Mouse (Mus musculus) heart, postnatal 0 days (tissue): ENCODE data around the gene Taf10. TPM values are rescaled to one million over a fixed set of nuclear protein-coding genes. Genes with fewer than 3 reads are reported as not detected.

ENCODE experiments used
- ATAC-seq: fragments of 200-750 bp; cut with Nextera tagmentation; 2 replicates; pipeline ENCODE4 v1.8.0; 2017; ENCODE audit warnings: low read depth, moderate number of reproducible peaks, moderate library complexity; ENCODE audit not compliant: insufficient read depth
- DNase-seq: peaks from one replicate; pipeline ENCODE4 v3.0.0-alpha.2; 2016; ENCODE audit warnings: low spot score
- H3K27ac ChIP-seq: fragments of 300-500 bp; sonication (generic); 2 replicates; pipeline ENCODE4 v1.5.1; 2014; ENCODE audit warnings: low read depth, mild to moderate bottlenecking
- H3K27me3 ChIP-seq: fragments of 300-500 bp; sonication (generic); 2 replicates; pipeline ENCODE4 v1.6.1; 2014; ENCODE audit warnings: low read length, mixed read lengths; ENCODE audit not compliant: control insufficient read depth, insufficient read depth
- H3K36me3 ChIP-seq: fragments of 300-500 bp; sonication (generic); replicated peaks from 2 replicates; pipeline ENCODE4 v1.6.1; 2014; ENCODE audit warnings: low read length, mixed read lengths; ENCODE audit not compliant: control insufficient read depth, insufficient read depth
- H3K4me1 ChIP-seq: fragments of 300-500 bp; sonication (generic); 2 replicates; pipeline ENCODE4 v1.6.1; 2014; ENCODE audit warnings: antibody characterized with exemption; ENCODE audit not compliant: control insufficient read depth, insufficient read depth
- H3K4me2 ChIP-seq: fragments of 300-500 bp; sonication (generic); 2 replicates; pipeline ENCODE4 v1.6.1; 2014; ENCODE audit warnings: low read depth, mild to moderate bottlenecking, low read length, moderate library complexity
- H3K4me3 ChIP-seq: fragments of 300-500 bp; sonication (generic); 2 replicates; pipeline ENCODE4 v1.5.1; 2014; ENCODE audit warnings: low read depth, low read length
- H3K9ac ChIP-seq: fragments of 300-500 bp; sonication (generic); replicated peaks from 2 replicates; pipeline ENCODE4 v1.6.1; 2014; ENCODE audit warnings: low read depth, low read length, mixed read lengths
- H3K9me3 ChIP-seq: fragments of 300-500 bp; sonication (generic); replicated peaks from 2 replicates; pipeline ENCODE4 v1.6.1; 2016; ENCODE audit warnings: low read length; ENCODE audit not compliant: control insufficient read depth
- CTCF ChIP-seq: IDR thresholded peaks from 2 replicates; pipeline ENCODE4 v1.5.1; 2016; ENCODE audit warnings: antibody characterized with exemption, control low read depth, low read depth
- EP300 ChIP-seq: IDR thresholded peaks from 2 replicates; pipeline ENCODE4 v1.6.1; 2016; ENCODE audit warnings: antibody characterized with exemption, low read depth
- WGBS: fragments of 180-500 bp; shearing (Covaris S2); extraction: QIAGEN DNeasy Blood & Tissue Kit; methylation state at CpG from one replicate; pipeline ENCODE4 v1.1.7; 2014; 5-methylcytosine and 5-hydroxymethylcytosine counted together
- polyA plus RNA-seq: library from polyadenylated mRNA; unstranded; fragments of >200 nt; fragmentation: Nextera tagmentation; extraction: Ambion mirVana; gene quantifications from 2 replicates; pipeline ENCODE4 v1.2.1, GENCODE M21; 2015
- total RNA-seq: library from RNA; depleted of rRNA; stranded (reverse); fragments of >200 nt; gene quantifications from 2 replicates; pipeline ENCODE4 v1.2.3, GENCODE M21; 2014; ENCODE audit warnings: low replicate concordance

The Taf10 gene
- total and polyA plus RNA-seq, 2 experiments from 2014 or later: 80.1 to 108 TPM

DNA sequence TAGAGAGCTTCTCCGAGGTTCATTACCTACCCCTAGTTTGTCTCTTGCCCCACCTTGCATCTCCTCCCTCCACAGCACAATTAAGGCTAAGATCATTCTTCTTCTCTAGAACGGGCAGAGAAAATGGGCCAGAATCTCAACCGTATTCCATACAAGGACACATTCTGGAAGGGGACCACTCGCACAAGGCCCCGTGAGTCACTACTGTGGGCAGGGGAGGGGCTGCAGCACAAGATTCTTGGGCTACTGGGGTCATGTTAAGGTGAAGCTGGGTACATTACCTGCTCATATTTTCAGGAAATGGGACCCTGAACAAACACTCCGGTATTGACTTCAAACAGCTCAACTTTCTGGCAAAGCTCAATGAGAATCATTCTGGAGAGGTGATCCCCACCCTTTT, 3.3 kb downstream of the Taf10 start:
- Histone ChIP-seq H3K4me3 (no peak overlapping the region), H3K9ac (no peak overlapping the region), H3K9me3 (no peaks in the 10 kb centered on the region), H3K4me1 (peaks cover 19% of the 10 kb centered on the region), H3K36me3 (peaks cover 38% of the 10 kb centered on the region), H3K27ac (no peak overlapping the region), H3K4me2 (no peak overlapping the region), H3K27me3 (no peaks in the 10 kb centered on the region)
- ATAC-seq (no peak), DNase-seq (no peak)
- 87% methylated on average over 6 of the region's 6 CpGs for WGBS
- TF ChIP-seq EP300: no peak
- no peak for TF ChIP-seq CTCF

DNA sequence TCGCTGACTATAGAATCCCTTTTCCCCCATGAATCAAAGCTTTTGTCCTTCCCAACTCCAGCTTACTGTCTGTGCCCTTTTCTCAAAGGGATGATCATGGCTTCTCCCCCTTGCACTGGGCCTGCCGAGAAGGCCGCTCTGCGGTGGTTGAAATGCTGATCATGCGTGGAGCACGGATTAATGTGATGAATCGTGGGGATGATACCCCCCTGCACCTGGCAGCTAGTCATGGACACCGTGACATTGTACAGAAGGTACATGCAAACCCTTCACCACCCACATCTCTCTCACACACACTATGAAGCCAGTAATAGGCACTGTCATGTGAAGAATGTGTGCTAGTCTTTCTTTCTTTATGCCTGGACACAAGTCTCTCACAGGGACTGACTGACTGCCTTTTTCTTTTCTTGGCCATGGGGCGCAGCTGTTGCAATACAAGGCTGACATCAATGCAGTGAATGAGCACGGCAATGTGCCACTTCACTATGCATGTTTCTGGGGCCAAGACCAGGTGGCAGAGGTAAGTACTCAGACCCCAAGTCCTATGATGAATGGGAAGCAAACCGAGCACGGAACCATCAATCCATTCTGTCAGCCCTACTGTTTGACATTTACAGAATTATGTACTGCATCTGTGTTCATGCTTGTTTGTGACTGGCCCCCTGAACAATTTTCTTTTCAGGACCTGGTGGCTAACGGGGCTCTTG, 3.9 kb downstream of the Taf10 start:
- Histone ChIP-seq H3K27me3 (no peaks in the 10 kb centered on the region), H3K36me3 (peaks cover 38% of the 10 kb centered on the region), H3K4me1 (peaks cover 20% of the 10 kb centered on the region), H3K9ac (peak overlapping the region; percentile 23; the same call in 1 of the 2 replicates), H3K4me3 (no peak overlapping the region), H3K27ac (peak overlapping the region; percentile 91), H3K4me2 (no peak overlapping the region), H3K9me3 (no peaks in the 10 kb centered on the region)
- TF ChIP-seq CTCF: no peak
- TF ChIP-seq EP300: no peak
- DNase-seq (no peak), ATAC-seq (no peak)
- WGBS: 89% methylated on average over 13 of the region's 13 CpGs

DNA sequence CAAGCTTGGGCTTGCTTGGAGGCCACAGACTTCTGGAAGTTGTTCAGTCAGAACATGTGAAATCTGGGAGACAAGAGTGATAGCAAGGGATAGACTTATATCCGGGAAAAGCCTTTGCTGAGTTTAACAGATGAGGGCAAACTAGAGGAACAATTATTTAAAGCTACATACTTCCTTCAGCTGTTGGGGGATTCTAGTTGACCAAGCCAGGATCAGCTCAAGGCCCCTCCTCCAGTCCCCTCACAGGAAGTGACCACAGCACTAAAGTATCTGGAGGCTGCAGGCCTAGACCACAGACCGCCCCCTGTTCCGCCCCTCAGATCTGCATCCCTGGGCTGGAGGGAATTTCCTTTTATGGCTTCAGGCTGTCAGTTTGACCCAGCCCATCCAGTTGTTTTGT, 5.2 kb downstream of the Taf10 start:
- no peaks in the 10 kb centered on the region for H3K27me3 ChIP-seq
- peak overlapping the region; percentile 97 for H3K4me2 ChIP-seq
- peaks cover 24% of the 10 kb centered on the region for H3K4me1 ChIP-seq
- no peaks in the 10 kb centered on the region for H3K9me3 ChIP-seq
- H3K27ac ChIP-seq: peak overlapping the region; percentile 91
- 8% methylated on average over 3 of the region's 3 CpGs for WGBS
- ATAC-seq (peak; percentile 73), DNase-seq (peak; percentile 92)
- H3K36me3 ChIP-seq: peaks cover 47% of the 10 kb centered on the region
- TF ChIP-seq EP300: no peak
- TF ChIP-seq CTCF: peak; percentile 9; the same call in 1 of the 2 replicates
- H3K4me3 ChIP-seq: peak overlapping the region; percentile 73
- peak overlapping the region; percentile 93; the same call in 1 of the 2 replicates for H3K9ac ChIP-seq

GRCm38 (mm10) chr7:105738286-105738685, 5.9 kb downstream of the Taf10 start:
- no peak for ATAC-seq
- Histone ChIP-seq H3K9ac (peak overlapping the region; percentile 93), H3K4me2 (peak overlapping the region; percentile 97), H3K4me1 (peaks cover 24% of the 10 kb centered on the region), H3K27me3 (no peaks in the 10 kb centered on the region), H3K27ac (peak overlapping the region; percentile 91), H3K9me3 (no peaks in the 10 kb centered on the region), H3K36me3 (peaks cover 54% of the 10 kb centered on the region), H3K4me3 (peak overlapping the region; percentile 73)
- no peak for TF ChIP-seq EP300
- 18% methylated on average over 2 of the region's 2 CpGs for WGBS
- DNase-seq: no peak

- ATAC-seq: no peak
Measured at GRCm38 (mm10) chr7:105737648-105738047, 6.5 kb downstream of the Taf10 start.

More at GRCm38 (mm10) chr7:105737648-105738047, 6.5 kb downstream of the Taf10 start:
- H3K27me3 ChIP-seq: no peaks in the 10 kb centered on the region
- H3K4me2 ChIP-seq: peak overlapping the region; percentile 97
- H3K9ac ChIP-seq: peak overlapping the region; percentile 93
- peaks cover 24% of the 10 kb centered on the region for H3K4me1 ChIP-seq
- H3K36me3 ChIP-seq: peaks cover 55% of the 10 kb centered on the region
- no peak for TF ChIP-seq EP300
- no peak for TF ChIP-seq CTCF
- DNase-seq: peak; percentile 18
- H3K27ac ChIP-seq: peak overlapping the region; percentile 91
- no peaks in the 10 kb centered on the region for H3K9me3 ChIP-seq
- WGBS: 4% methylated on average over 3 of the region's 3 CpGs
- peak overlapping the region; percentile 73 for H3K4me3 ChIP-seq
